Mouse (Mus musculus) layer of hippocampus, adult 9-10 months (tissue): ENCODE data around the gene Fkrp.

Source experiments
- DNase-seq: peaks from one replicate; pipeline ENCODE4 v3.0.0; 2022; ENCODE audit warnings: low spot score

Fkrp gene

DNA sequence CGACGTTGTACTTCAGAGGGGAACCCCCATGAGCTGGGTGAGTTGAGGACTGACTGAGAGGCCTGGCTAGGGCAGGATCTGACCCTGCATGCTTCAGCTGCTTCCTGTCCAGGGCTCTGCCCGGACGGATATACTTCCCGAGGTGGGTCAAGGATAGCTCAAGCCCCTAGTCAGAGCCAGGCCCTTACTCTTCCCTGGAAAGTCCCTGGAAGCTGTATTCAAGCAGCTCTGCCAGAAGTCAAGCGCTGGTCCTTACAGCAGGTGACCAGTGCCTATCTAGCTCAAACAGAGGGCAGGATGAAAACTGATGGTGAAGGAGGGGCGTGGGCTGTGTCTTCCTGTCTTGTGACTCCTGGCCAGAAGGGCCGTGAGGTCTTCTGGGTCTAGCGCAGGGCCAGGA is 13.9 kb upstream of the Fkrp start:
- DNase-seq: no peak

GRCm38 (mm10) chr7:16827274-16827673 is 10.7 kb upstream of the Fkrp start:
- no peak for DNase-seq

DNA sequence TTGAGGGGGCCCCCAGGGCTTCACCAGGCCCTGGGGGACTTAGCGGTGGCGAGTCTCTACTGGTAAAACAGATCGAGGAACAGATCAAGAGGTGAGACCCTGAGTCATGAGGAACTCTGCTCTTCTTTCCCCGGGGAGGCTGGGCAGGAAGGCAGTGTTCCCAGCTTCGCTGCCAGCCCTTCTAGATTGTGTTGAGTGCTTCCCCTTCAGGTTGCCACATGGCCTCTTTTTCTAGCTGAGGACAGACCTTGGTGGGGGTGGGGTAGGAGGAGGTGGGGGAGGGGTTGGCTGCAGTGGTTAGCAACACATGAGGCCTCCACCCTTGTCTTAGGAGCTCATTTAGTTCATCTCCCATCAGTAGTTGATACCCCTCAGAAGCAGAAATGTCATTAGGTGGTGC is 10.0 kb upstream of the Fkrp start:
- DNase-seq: no peak

GRCm38 (mm10) chr7:16825785-16826184 is 9.3 kb upstream of the Fkrp start:
- DNase-seq: no peak

- no peak for DNase-seq
Measured at GRCm38 (mm10) chr7:16823734-16824133, 7.2 kb upstream of the Fkrp start.

DNA sequence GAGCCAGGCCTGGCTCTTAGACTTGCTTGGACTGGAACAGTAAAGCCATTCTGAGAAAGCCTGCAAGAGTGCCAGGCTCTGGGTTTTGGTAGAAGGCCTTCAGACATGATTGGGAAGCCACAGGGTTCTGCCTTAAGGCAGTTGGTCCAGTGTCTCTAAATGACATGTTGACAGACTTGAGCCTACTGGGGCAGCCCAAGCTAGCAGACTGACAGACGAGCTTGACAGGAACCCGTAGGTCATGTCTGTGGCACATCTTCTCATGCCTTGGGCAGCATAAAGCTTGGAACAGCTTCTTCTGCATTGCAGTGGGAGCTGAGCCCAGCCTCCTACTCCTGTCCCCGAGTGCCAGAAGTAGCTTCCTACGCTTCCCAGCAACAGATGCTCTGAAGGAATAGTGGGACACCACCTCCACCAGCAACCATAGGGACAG is 5.2 kb upstream of the Fkrp start:
- no peak for DNase-seq

- no peak for DNase-seq
Measured at GRCm38 (mm10) chr7:16821091-16821490, 4.6 kb upstream of the Fkrp start.

DNA sequence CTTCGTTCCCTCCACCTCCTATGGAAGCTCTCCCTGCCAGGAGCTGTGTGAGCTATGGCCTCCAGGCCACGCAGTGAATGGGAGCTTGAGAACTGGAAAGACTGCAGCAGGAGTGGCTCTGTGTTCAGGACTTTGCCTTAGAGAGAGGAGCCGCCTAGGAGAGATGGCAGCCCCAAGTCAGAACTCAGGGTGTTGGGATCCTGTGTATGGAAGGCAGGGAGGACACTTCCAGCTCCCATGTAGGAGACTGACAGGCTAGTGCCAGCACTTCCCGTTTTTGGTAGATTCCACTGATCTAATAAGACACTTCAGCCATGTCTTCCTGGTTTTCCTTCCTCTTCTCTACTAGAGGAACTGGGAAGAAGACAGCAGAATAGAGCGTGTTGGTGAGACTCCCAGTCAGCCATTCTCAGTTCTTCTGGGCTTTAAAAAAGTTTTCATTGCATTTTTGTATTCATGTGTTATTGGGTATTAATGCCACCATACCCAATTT is 3.8 kb upstream of the Fkrp start:
- no peak for DNase-seq

GRCm38 (mm10) chr7:16819794-16820193 is 3.3 kb upstream of the Fkrp start:
- no peak for DNase-seq

DNA sequence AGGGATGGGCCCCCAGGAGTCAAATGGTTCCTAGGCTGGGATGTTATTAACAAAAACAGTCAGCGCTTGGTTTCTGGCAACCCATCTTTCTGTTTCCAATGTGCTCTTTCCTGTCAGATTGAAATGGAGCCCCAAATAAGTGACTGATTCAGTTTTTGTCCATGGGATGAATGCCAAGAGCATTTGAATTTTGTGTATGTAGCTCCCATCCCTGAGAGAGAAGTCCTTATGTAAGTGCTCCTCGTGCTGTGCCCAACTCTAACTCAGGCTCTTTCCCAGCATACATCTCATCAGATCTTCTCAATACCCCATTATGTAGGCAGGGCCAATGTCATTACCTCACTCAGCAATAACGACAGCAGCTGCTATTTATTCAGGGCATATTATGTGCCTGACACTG is 1.2 kb upstream of the Fkrp start:
- peak; percentile 64 for DNase-seq

- no peak for DNase-seq
Measured at GRCm38 (mm10) chr7:16816078-16816474, 456 bp downstream of the Fkrp start.

DNA sequence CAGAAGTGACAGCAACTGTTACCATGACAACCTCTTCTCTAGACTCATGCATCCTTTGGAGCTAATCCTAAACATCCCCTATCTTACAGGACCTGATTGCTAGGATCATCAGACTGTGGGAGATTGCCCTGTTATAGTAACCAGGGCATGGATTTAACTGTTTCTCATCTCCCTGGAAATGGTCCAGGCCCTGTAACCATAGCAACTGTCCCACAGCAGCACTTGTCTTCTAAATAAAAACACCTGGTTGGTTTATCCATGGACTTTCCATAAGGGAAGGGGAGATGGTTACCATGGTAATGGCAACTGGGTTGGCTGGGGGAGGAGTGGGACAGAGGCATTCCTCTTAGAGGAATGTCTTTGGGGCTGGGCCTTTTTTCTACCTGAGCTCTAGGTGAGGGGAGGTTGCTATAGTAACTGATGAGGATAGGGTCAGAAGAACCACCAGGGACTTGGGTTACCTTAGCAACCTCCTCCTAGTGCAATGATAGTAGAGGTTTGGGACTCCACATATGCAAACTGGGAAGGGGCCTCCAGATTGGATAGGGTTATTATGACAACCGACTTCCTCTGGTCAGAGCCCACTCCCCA is 1.1 kb downstream of the Fkrp start, which contains the start of gene Strn4:
Strn4 (plus strand) TSS at position 539 of the 591 bp plus-strand sequence.
- no peak for DNase-seq

DNA sequence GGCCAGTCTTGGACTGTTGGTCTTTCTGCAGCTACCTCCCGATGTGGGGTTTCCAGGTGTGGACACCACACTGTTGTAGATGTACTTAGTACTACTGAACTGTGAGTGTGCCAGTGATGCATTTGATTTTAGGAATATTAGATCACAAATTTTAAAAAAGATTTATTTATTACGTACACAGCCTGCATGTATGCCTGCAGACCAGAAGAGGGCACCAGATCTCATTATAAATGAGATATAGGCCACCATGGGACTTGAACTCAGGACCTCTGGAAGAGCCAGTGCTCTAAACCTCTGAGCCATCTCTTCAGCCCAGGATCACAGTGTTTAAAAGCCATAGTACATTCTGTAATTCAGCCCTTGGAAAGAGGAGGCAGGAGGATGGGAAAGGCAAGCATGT is 4.0 kb downstream of the Fkrp start:
- DNase-seq: no peak

- DNase-seq: no peak
Measured at GRCm38 (mm10) chr7:16811649-16812070, 4.9 kb downstream of the Fkrp start.

- no peak for DNase-seq
Measured at GRCm38 (mm10) chr7:16810920-16811648, 5.4 kb downstream of the Fkrp start.

- no peak for DNase-seq
Measured at GRCm38 (mm10) chr7:16810399-16810919, 6.1 kb downstream of the Fkrp start.

DNA sequence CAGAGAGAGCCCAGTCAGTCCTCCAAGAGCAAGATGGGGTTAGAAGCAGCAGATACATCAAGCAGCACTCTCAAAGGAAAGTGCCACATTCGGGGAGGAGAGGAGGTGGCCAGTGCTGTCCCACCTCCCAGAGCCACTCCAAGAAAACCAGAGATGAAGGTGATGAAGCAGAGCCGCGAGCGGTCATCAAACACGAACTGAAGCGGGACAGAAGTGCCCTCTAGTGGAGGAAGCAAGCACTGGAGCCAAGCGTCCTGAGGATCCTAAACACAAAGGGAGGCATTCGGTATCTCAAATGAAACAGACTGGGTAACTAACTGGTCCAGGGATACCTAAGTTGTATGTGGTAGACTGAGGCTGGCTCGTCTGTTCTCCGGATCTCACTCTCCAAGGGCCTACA is 6.8 kb downstream of the Fkrp start:
- no peak for DNase-seq

- no peak for DNase-seq
Measured at GRCm38 (mm10) chr7:16808647-16809046, 7.9 kb downstream of the Fkrp start.

- no peak for DNase-seq
Measured at GRCm38 (mm10) chr7:16807936-16808335, 8.6 kb downstream of the Fkrp start.

DNA sequence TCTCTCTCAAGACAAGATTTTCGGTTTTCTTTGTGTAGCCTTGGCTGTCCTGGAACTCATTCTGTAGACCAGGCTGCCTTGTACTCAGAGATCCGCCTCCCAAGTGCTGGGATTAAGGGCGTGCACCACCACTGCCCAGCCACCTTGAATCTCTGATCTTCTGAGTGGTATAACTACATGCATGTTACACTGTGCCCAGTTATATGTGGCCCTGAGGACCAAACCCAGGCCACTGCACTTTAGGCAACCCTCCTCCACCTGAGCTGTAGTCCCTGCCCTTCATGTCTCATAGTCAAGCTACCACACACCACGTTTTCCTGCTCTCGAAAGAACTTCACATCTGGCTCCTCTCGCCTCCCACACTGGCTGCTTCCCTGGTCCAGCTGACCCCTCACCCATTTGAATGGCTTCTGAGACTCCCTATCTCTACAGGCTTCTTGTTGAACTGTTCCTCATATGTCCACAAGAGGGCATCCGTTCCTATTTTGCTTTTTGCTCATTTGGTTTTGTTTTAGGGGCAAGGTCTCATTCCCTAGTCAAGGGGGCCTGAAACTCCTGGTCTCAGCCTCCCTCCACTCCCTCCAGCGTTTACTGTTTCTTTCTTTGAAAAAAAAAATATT is 12.0 kb downstream of the Fkrp start:
- DNase-seq: no peak

DNA sequence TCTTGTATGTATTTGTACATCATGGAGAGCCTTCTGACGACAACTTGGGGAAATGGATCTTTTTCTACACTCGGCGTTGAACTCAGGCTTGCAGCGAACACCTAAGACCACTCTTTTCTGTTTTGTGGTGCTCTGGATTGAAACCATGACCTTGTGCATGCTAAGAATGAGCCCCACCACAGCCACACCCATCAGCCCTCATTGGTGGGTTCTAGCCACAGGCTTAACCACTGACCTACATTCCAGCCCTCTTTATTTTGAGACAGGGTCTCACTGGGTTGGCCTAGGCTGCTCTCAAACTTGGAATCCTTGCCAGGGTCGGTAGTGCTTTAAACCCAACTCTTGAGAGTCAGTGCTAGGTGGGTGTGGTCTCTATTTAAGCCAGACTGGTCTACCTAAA is 21.6 kb downstream of the Fkrp start:
- no peak for DNase-seq

DNA sequence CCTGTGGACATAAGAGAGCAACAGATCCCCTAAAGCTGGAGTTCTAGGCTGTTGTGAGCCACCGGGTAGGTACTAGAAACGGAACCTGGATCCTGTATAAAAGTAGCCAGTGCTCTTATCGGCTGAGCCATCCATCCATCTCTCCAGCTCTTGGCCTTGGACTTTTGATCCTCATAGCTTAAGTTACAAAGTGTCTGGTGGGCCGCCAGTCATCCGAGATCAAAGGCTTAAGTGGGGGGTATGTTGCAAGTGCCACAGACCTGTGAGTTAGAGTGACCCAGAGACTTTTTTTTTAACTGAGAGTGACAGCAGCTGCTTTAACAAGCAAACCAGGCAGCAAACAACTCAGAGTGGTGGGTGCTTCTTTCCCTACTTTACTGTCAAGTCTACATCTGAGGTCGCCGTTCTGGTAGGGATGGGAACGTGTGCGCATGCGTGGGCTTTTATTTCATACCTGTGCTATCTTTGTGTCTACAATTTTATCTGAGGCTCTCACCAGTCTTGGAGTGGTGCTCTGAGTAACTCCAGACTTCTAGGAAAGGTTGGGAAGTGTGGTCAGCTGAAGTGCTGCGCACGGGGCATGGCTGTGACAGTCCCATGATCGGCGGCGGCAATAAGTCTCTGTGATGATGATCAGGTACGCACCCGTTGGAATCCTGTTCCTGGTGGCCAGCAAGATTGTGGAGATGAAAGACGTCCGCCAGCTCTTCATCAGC is 23.4 kb downstream of the Fkrp start:
- DNase-seq: no peak
